Mouse (Mus musculus) CH12.LX (cell line): ENCODE data around the gene Scmh1. TPM values are rescaled to one million over a fixed set of nuclear protein-coding genes. Genes with fewer than 3 reads are reported as not detected.

Source experiments
- DNase-seq: peaks from one replicate; pipeline ENCODE4 v3.0.0-alpha.2; 2013; ENCODE audit errors: extremely low read depth
- H3K27ac ChIP-seq: 2 replicates; pipeline ENCODE4 v1.5.1; 2012; ENCODE audit warnings: low read depth, mild to moderate bottlenecking, control low read depth, moderate library complexity; ENCODE audit not compliant: insufficient read depth
- H3K27me3 ChIP-seq: replicated peaks from 2 replicates; pipeline ENCODE3; 2012; ENCODE audit warnings: inconsistent platforms
- H3K36me3 ChIP-seq, 2 experiments: replicated peaks in 1 of 2; 2 replicates each; pipeline versions ENCODE3 to v1.6.1; 2012; ENCODE audit warnings: inconsistent platforms in 1 of 2, low read length in 1 of 2, mild to moderate bottlenecking in 1 of 2, mixed read lengths in 1 of 2, moderate library complexity in 1 of 2; ENCODE audit not compliant: control insufficient read depth in 1 of 2, insufficient read depth in 1 of 2
- H3K4me1 ChIP-seq, 2 experiments: 2 replicates each; pipeline ENCODE4 v1.6.1; 2012; ENCODE audit warnings: inconsistent platforms in 1 of 2, moderate library complexity in 1 of 2; ENCODE audit not compliant: insufficient read depth in 2 of 2, control insufficient read depth in 1 of 2
- H3K4me2 ChIP-seq: 2 replicates; pipeline ENCODE4 v1.6.1; 2012; ENCODE audit warnings: low read depth, mild to moderate bottlenecking, control low read depth; ENCODE audit not compliant: poor library complexity, insufficient read depth, severe bottlenecking
- H3K4me3 ChIP-seq, 3 experiments: fragments of 150-350 bp in 1 of 3; sonication (generic) in 1 of 3; replicated peaks in 1 of 3; 2 replicates each; pipeline versions ENCODE3 to v1.5.1; 2011 to 2012; ENCODE audit warnings: low read depth in 2 of 3, low read length in 2 of 3, mild to moderate bottlenecking in 2 of 3, moderate library complexity in 2 of 3, control low read depth in 1 of 3, improper control_type of control experiment in 1 of 3, inconsistent platforms in 1 of 3, mixed read lengths in 1 of 3; ENCODE audit not compliant: poor library complexity in 1 of 3
- H3K79me2 ChIP-seq: replicated peaks from 2 replicates; pipeline ENCODE4 v1.6.1; 2012; ENCODE audit warnings: mild to moderate bottlenecking, moderate library complexity; ENCODE audit not compliant: control insufficient read depth, poor library complexity, insufficient read depth, severe bottlenecking; ENCODE audit errors: extremely low read depth
- H3K9ac ChIP-seq: 2 replicates; pipeline ENCODE4 v1.6.1; 2012; ENCODE audit warnings: low read depth, mild to moderate bottlenecking, control low read depth, moderate library complexity; ENCODE audit not compliant: insufficient read depth
- H3K9me3 ChIP-seq: replicated peaks from 2 replicates; pipeline ENCODE3; 2012; ENCODE audit warnings: low read length, inconsistent platforms, mixed read lengths
- CHD2 ChIP-seq: IDR thresholded peaks from 2 replicates; pipeline ENCODE4 v1.6.1; 2011; ENCODE audit warnings: low read length, improper control_type of control experiment
- CTCF ChIP-seq, 2 experiments: IDR thresholded peaks in 1 of 2; conservative IDR thresholded peaks in 1 of 2; 2 replicates each; pipeline ENCODE4 v1.5.1; 2011 to 2012; ENCODE audit warnings: low read depth in 2 of 2, low read length in 2 of 2, improper control_type of control experiment in 1 of 2, inconsistent platforms in 1 of 2, mild to moderate bottlenecking in 1 of 2, moderate library complexity in 1 of 2
- ELF1 ChIP-seq: IDR thresholded peaks from 2 replicates; pipeline ENCODE4 v1.6.1; 2014; ENCODE audit warnings: low read depth, mild to moderate bottlenecking, inconsistent platforms, low read length, improper control_type of control experiment
- EP300 ChIP-seq: IDR thresholded peaks from 2 replicates; pipeline ENCODE4 v1.6.1; 2011; ENCODE audit warnings: low read length, improper control_type of control experiment
- MAZ ChIP-seq: IDR thresholded peaks from 2 replicates; pipeline ENCODE4 v1.6.1; 2012; ENCODE audit warnings: low read depth, mild to moderate bottlenecking, inconsistent platforms, low read length, improper control_type of control experiment, moderate library complexity
- MXI1 ChIP-seq: IDR thresholded peaks from 2 replicates; pipeline ENCODE4 v1.6.1; 2011; ENCODE audit warnings: mild to moderate bottlenecking, low read depth, low read length, improper control_type of control experiment
- MYC ChIP-seq: IDR thresholded peaks from 2 replicates; pipeline ENCODE4 v1.6.1; 2011; ENCODE audit warnings: low read depth, mild to moderate bottlenecking, improper control_type of control experiment, low read length
- NRF1 ChIP-seq: IDR thresholded peaks from 2 replicates; pipeline ENCODE4 v1.6.1; 2014; ENCODE audit warnings: low read depth, mild to moderate bottlenecking, inconsistent platforms, low read length, improper control_type of control experiment, moderate library complexity
- PAX5 ChIP-seq: IDR thresholded peaks from 2 replicates; pipeline ENCODE4 v1.6.1; 2012; ENCODE audit warnings: low read length, inconsistent platforms, mixed read lengths
- SMC3 ChIP-seq: IDR thresholded peaks from 2 replicates; pipeline ENCODE4 v1.6.1; 2011; ENCODE audit warnings: low read depth, low read length, improper control_type of control experiment
- TCF12 ChIP-seq: IDR thresholded peaks from 2 replicates; pipeline ENCODE4 v1.6.1; 2014; ENCODE audit warnings: low read depth, mild to moderate bottlenecking, inconsistent platforms, low read length, improper control_type of control experiment
- UBTF ChIP-seq: IDR thresholded peaks from 2 replicates; pipeline ENCODE4 v1.6.1; 2012; ENCODE audit warnings: low read depth, mild to moderate bottlenecking, inconsistent platforms, low read length, improper control_type of control experiment, moderate library complexity
- USF1 ChIP-seq: IDR thresholded peaks from 2 replicates; pipeline ENCODE4 v1.6.1; 2014; ENCODE audit warnings: low read depth, mild to moderate bottlenecking, inconsistent platforms, low read length, improper control_type of control experiment
- USF2 ChIP-seq: conservative IDR thresholded peaks from 2 replicates; pipeline ENCODE4 v1.6.1; 2011; ENCODE audit warnings: low read depth, low read length, improper control_type of control experiment
- ZMIZ1 ChIP-seq: IDR thresholded peaks from 2 replicates; pipeline ENCODE4 v1.6.1; 2012; ENCODE audit warnings: low read depth, mild to moderate bottlenecking, inconsistent platforms, low read length, improper control_type of control experiment
- dilution Hi-C: fragments of 300-500 bp; cut with MboI; formaldehyde crosslinking; loops from 2 replicates; pipeline ENCODE4 v1.14.3; 2020; ENCODE audit warnings: low sequenced_read_pairs; ENCODE audit not compliant: extremely low pct_unique_long_range_greater_than_20kb, extremely low pct_ligation_motif_present
- in situ Hi-C: fragments of 300-500 bp; cut with MboI; formaldehyde crosslinking; loops from 3 replicates; pipeline ENCODE4 v1.14.3; 2019; ENCODE audit warnings: low sequenced_read_pairs, low pct_ligation_motif_present, low pct_unique_long_range_greater_than_20kb, mixed read lengths
- polyA plus RNA-seq: library from polyadenylated mRNA; unstranded; fragments of >175 nt; gene quantifications from 2 replicates; pipeline ENCODE4 v1.2.1, GENCODE M21; 2012; ENCODE audit warnings: low read depth; ENCODE audit not compliant: insufficient read length
- total RNA-seq, 2 experiments: library from RNA; depleted of rRNA; stranded (reverse); fragments of 300-350 nt in 1 of 2; fragments of >200 nt in 1 of 2; gene quantifications; 2 replicates each; pipeline ENCODE4 v1.2.3; 2012 to 2014

Gene Scmh1
- total and polyA plus RNA-seq, 3 experiments: 3.2 to 24.0 (median 3.5) TPM

- peaks cover 0 to 14% of the 10 kb centered on the region in 2 experiments for H3K36me3 ChIP-seq
- peaks cover 0 to 10% of the 10 kb centered on the region in 2 experiments; a peak in 2 of 4 replicates for H3K4me1 ChIP-seq
- no peaks in the 10 kb centered on the region for H3K79me2 ChIP-seq
- no peaks in the 10 kb centered on the region for H3K27me3 ChIP-seq
- DNase-seq: no peak
- H3K27ac ChIP-seq: no peak overlapping the region
- no peak overlapping the region for H3K4me2 ChIP-seq
- TF ChIP-seq USF2 (no peak), CHD2 (no peak), PAX5 (no peak), MXI1 (no peak)
- in situ Hi-C loops: no loop called here
- dilution Hi-C loops: no loop called here
- no peak overlapping the region for H3K9ac ChIP-seq
- no peak overlapping the region for H3K4me3 ChIP-seq
- H3K9me3 ChIP-seq: no peaks in the 10 kb centered on the region
Measured at GRCm38 (mm10) chr4:120487707-120488106, 82.6 kb downstream of the Scmh1 start.

- in situ Hi-C loops: loop anchor here (25.0 kb wide), 1 partner anchor 270 kb away; no protein-coding TSS in a partner anchor
Measured at GRCm38 (mm10) chr4:120506955-120507354, 101.9 kb downstream of the Scmh1 start.

GRCm38 (mm10) chr4:120511203-120511602 lies 106.1 kb downstream of the Scmh1 start:
- H3K36me3 ChIP-seq: peaks cover 0 to 26% of the 10 kb centered on the region in 2 experiments
- no peak for TF ChIP-seq PAX5
- TF ChIP-seq USF1: no peak
- TF ChIP-seq SMC3: no peak
- no peak for TF ChIP-seq NRF1
- TF ChIP-seq MYC: no peak
- no peak for TF ChIP-seq ELF1
- TF ChIP-seq MAZ: no peak
- no peak for TF ChIP-seq CTCF (conservative IDR thresholded peaks at IDR 0.05 in 1 of 2, IDR thresholded peaks at IDR 0.05 in 1 of 2; ENCODE audit: low read depth in 2 of 2, low read length in 2 of 2)
- no peak for TF ChIP-seq UBTF
- TF ChIP-seq EP300: no peak
- TF ChIP-seq ZMIZ1: no peak
- TF ChIP-seq TCF12: no peak
- no peaks in the 10 kb centered on the region for H3K79me2 ChIP-seq
- H3K4me3 ChIP-seq: no peak overlapping the region
- dilution Hi-C loops (no loop called here), in situ Hi-C loops (loop anchor here (25.0 kb wide), 1 partner anchor 274 kb away; no protein-coding TSS in a partner anchor)
- H3K4me1 ChIP-seq: no peaks in the 10 kb centered on the region
- DNase-seq: no peak
- no peak overlapping the region for H3K9ac ChIP-seq
- no peak overlapping the region for H3K4me2 ChIP-seq
- no peak overlapping the region for H3K27ac ChIP-seq
- H3K27me3 ChIP-seq: no peaks in the 10 kb centered on the region
- H3K9me3 ChIP-seq: no peaks in the 10 kb centered on the region

More at GRCm38 (mm10) chr4:120506955-120507354, 101.9 kb downstream of the Scmh1 start:
- Histone ChIP-seq H3K9me3 (no peaks in the 10 kb centered on the region), H3K27me3 (no peaks in the 10 kb centered on the region), H3K4me1 (no peaks in the 10 kb centered on the region), H3K36me3 (peaks cover 0 to 22% of the 10 kb centered on the region in 2 experiments), H3K79me2 (no peaks in the 10 kb centered on the region), H3K4me2 (no peak overlapping the region), H3K9ac (no peak overlapping the region), H3K4me3 (no peak overlapping the region), H3K27ac (no peak overlapping the region)
- DNase-seq: no peak
- peak in 1 of 2 experiments; percentile 43; a peak in 2 of 4 replicates for TF ChIP-seq CTCF (conservative IDR thresholded peaks at IDR 0.05 in 1 of 2, IDR thresholded peaks at IDR 0.05 in 1 of 2; ENCODE audit: low read depth in 2 of 2, low read length in 2 of 2)
- TF ChIP-seq EP300: no peak
- no peak for TF ChIP-seq NRF1
- dilution Hi-C loops: no loop called here
